Mouse (Mus musculus) liver, embryonic 15.5 days (tissue): ENCODE measurements around the gene Dagla. TPM values are rescaled to one million over a fixed set of nuclear protein-coding genes. Genes with fewer than 3 reads are reported as not detected.

ENCODE experiments used
- ATAC-seq: fragments of 200-750 bp; cut with Nextera tagmentation; 2 replicates; pipeline ENCODE4 v1.8.0; 2017; ENCODE audit warnings: moderate number of reproducible peaks, mild to moderate bottlenecking, moderate library complexity; ENCODE audit not compliant: insufficient read depth
- H3K27ac ChIP-seq: fragments of 300-500 bp; sonication (generic); replicated peaks from 2 replicates; pipeline ENCODE4 v1.5.1; 2015; ENCODE audit warnings: mild to moderate bottlenecking, inconsistent platforms
- H3K27me3 ChIP-seq: fragments of 300-500 bp; sonication (generic); 2 replicates; pipeline ENCODE4 v1.6.1; 2015; ENCODE audit warnings: mild to moderate bottlenecking, inconsistent platforms
- H3K36me3 ChIP-seq: fragments of 300-500 bp; sonication (generic); replicated peaks from 2 replicates; pipeline ENCODE4 v1.6.1; 2015; ENCODE audit warnings: moderate library complexity, mild to moderate bottlenecking, inconsistent platforms
- H3K4me1 ChIP-seq: fragments of 300-500 bp; sonication (generic); replicated peaks from 2 replicates; pipeline ENCODE4 v1.6.1; 2015; ENCODE audit warnings: inconsistent platforms
- H3K4me2 ChIP-seq: fragments of 300-500 bp; sonication (generic); 2 replicates; pipeline ENCODE4 v1.6.1; 2015; ENCODE audit warnings: moderate library complexity, mild to moderate bottlenecking, inconsistent platforms
- H3K4me3 ChIP-seq: fragments of 300-500 bp; sonication (generic); replicated peaks from 2 replicates; pipeline ENCODE4 v1.5.1; 2015; ENCODE audit warnings: mild to moderate bottlenecking, inconsistent platforms
- H3K9ac ChIP-seq: fragments of 300-500 bp; sonication (generic); 2 replicates; pipeline ENCODE4 v1.6.1; 2015; ENCODE audit warnings: moderate library complexity, mild to moderate bottlenecking, inconsistent platforms
- H3K9me3 ChIP-seq: fragments of 300-500 bp; sonication (generic); replicated peaks from 2 replicates; pipeline ENCODE4 v1.6.1; 2016; ENCODE audit warnings: inconsistent platforms
- WGBS: fragments of 180-500 bp; shearing (Covaris S2); methylation state at CpG from one replicate; pipeline ENCODE4 v1.1.7; 2015; ENCODE audit warnings: mixed read lengths; ENCODE audit not compliant: insufficient replicate concordance; 5-methylcytosine and 5-hydroxymethylcytosine counted together
- polyA plus RNA-seq: library from polyadenylated mRNA; unstranded; fragments of >200 nt; fragmentation: Nextera tagmentation; extraction: Ambion mirVana; gene quantifications from 2 replicates; pipeline ENCODE4 v1.2.1, GENCODE M21; 2015

Dagla gene
- polyA plus RNA-seq, 1 experiment from 2014 or later = 0.22 TPM

DNA sequence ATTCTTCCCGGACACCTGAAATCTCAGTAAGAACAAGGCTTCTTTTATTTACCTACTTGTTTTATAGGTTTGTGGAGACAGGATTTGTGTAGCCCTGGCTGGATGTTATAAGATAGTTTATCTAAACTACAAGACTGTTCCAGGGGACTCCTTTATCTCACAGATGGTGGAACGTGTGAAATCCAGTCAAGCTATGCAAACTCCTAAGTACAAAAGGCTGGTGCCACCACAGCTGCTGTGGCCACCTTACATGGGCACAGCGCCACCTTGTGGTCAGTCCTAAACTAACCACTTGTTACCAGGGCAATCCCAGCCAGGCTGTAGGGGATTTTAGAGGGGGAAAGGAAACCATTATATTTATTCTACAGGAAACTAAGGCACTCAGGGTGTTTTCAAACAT is 106.0 kb downstream of the Dagla start:
- peaks cover 85% of the 10 kb centered on the region for H3K36me3 ChIP-seq
- H3K4me3 ChIP-seq = no peak overlapping the region
- H3K4me1 ChIP-seq = peaks cover 55% of the 10 kb centered on the region
- no peak overlapping the region for H3K9ac ChIP-seq
- 22% methylated on average over 3 of the region's 3 CpGs for whole genome bisulfite sequencing
- no peak for ATAC-seq
- H3K27me3 ChIP-seq = no peaks in the 10 kb centered on the region
- H3K9me3 ChIP-seq = no peaks in the 10 kb centered on the region
- H3K4me2 ChIP-seq = no peak overlapping the region
- peak overlapping the region; percentile 38; the same call in 1 of the 2 replicates for H3K27ac ChIP-seq

DNA sequence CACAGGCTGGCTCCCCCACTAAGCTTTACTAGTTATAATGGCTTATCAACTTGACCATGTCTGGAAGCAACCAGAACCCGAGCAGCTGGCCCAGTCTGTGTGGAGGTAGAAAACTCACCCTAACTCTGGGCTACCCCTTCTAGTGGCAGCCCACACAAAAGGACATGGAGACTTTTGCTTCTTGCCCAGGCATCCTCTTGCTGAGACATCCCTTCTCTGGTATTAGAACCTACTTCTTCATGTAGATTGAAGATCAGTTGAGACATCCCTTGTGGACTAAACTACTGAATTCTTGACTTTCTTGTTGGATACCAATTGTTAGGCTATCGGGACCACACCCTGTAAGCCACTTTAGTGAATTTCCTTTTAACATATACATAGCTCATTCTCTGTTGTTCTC is 106.4 kb downstream of the Dagla start:
- H3K27me3 ChIP-seq = no peaks in the 10 kb centered on the region
- H3K4me1 ChIP-seq = peaks cover 55% of the 10 kb centered on the region
- H3K36me3 ChIP-seq = peaks cover 90% of the 10 kb centered on the region
- no peak overlapping the region for H3K27ac ChIP-seq
- H3K9me3 ChIP-seq = no peaks in the 10 kb centered on the region
- WGBS = 63% methylated on average over 2 of the region's 2 CpGs
- ATAC-seq = no peak
- no peak overlapping the region for H3K4me3 ChIP-seq
- H3K9ac ChIP-seq = no peak overlapping the region
- no peak overlapping the region for H3K4me2 ChIP-seq

GRCm38 (mm10) chr19:10197130-10197529 is 107.5 kb downstream of the Dagla start:
- no peak for ATAC-seq
- no peak overlapping the region; the same call in 1 of the 2 replicates for H3K27ac ChIP-seq
- H3K4me2 ChIP-seq = no peak overlapping the region
- 88% methylated on average over 4 of the region's 4 CpGs for whole genome bisulfite sequencing
- no peak overlapping the region for H3K9ac ChIP-seq
- H3K9me3 ChIP-seq = no peaks in the 10 kb centered on the region
- peaks cover 100% of the 10 kb centered on the region for H3K36me3 ChIP-seq
- H3K4me1 ChIP-seq = peaks cover 45% of the 10 kb centered on the region
- no peak overlapping the region for H3K4me3 ChIP-seq
- H3K27me3 ChIP-seq = no peaks in the 10 kb centered on the region

Other genes with a start within 250 kb of the Dagla start
- 89.7 and 102 TPM in 2 replicates for gene Fads2, start 203.1 kb downstream of the Dagla start, polyA plus RNA-seq
- gene Fads1, start 122.0 kb downstream of the Dagla start, polyA plus RNA-seq = 73.6 and 80.7 TPM in 2 replicates
- 254 and 296 TPM in 2 replicates for gene Tmem258, start 100.9 kb downstream of the Dagla start, polyA plus RNA-seq
- 136 and 142 TPM in 2 replicates for gene Fen1, start 100.7 kb downstream of the Dagla start, polyA plus RNA-seq
- 2.6 and 3.2 TPM in 2 replicates for gene Myrf, start 64.1 kb downstream of the Dagla start, polyA plus RNA-seq
- 0.10 and 0.24 TPM in 2 replicates for gene Syt7, start 84.2 kb upstream of the Dagla start, polyA plus RNA-seq
- 0.07 TPM in 1 of 2 replicates, not detected in the other for gene Lrrc10b, start 152.6 kb upstream of the Dagla start, polyA plus RNA-seq
- gene Ppp1r32, start 178.1 kb upstream of the Dagla start, polyA plus RNA-seq = not detected in 2 replicates
- gene Cpsf7, start 220.4 kb upstream of the Dagla start, polyA plus RNA-seq = 11.1 and 12.3 TPM in 2 replicates
- gene Sdhaf2, start 221.3 kb upstream of the Dagla start, polyA plus RNA-seq = 26.3 and 26.6 TPM in 2 replicates